Mouse (Mus musculus) hindbrain, embryonic 16.5 days (tissue): ENCODE measurements around the gene Pdpk1. TPM values are rescaled to one million over a fixed set of nuclear protein-coding genes. Genes with fewer than 3 reads are reported as not detected.

Source experiments
- ATAC-seq: fragments of 200-750 bp; cut with Nextera tagmentation; 2 replicates; pipeline ENCODE4 v1.8.0; 2017; ENCODE audit warnings: moderate TSS enrichment, moderate library complexity
- H3K27ac ChIP-seq: fragments of 300-500 bp; sonication (generic); 2 replicates; pipeline ENCODE4 v1.5.1; 2014; ENCODE audit warnings: low read depth, mild to moderate bottlenecking, control low read depth, low read length, moderate library complexity
- H3K27me3 ChIP-seq: fragments of 300-500 bp; sonication (generic); replicated peaks from 2 replicates; pipeline ENCODE4 v1.6.1; 2014; ENCODE audit warnings: low read length; ENCODE audit not compliant: control insufficient read depth, insufficient read depth
- H3K36me3 ChIP-seq: fragments of 300-500 bp; sonication (generic); 2 replicates; pipeline ENCODE4 v1.6.1; 2014; ENCODE audit warnings: mild to moderate bottlenecking, low read length, moderate library complexity, mixed read lengths; ENCODE audit not compliant: control insufficient read depth, insufficient read depth
- H3K4me1 ChIP-seq: fragments of 300-500 bp; sonication (generic); 2 replicates; pipeline ENCODE4 v1.6.1; 2014; ENCODE audit warnings: low read depth, low read length; ENCODE audit not compliant: control insufficient read depth, insufficient read depth
- H3K4me2 ChIP-seq: fragments of 300-500 bp; sonication (generic); 2 replicates; pipeline ENCODE4 v1.6.1; 2014; ENCODE audit warnings: mild to moderate bottlenecking, low read length, control low read depth, moderate library complexity
- H3K4me3 ChIP-seq: fragments of 300-500 bp; sonication (generic); 2 replicates; pipeline ENCODE4 v1.5.1; 2014; ENCODE audit warnings: mild to moderate bottlenecking, low read length, control low read depth, moderate library complexity
- H3K9ac ChIP-seq: fragments of 300-500 bp; sonication (generic); 2 replicates; pipeline ENCODE4 v1.6.1; 2014; ENCODE audit warnings: low read depth, mild to moderate bottlenecking, control low read depth, low read length, moderate library complexity
- H3K9me3 ChIP-seq: fragments of 300-500 bp; sonication (generic); 2 replicates; pipeline ENCODE4 v1.6.1; 2014; ENCODE audit warnings: mild to moderate bottlenecking, low read length, moderate library complexity; ENCODE audit not compliant: control insufficient read depth
- WGBS: fragments of 180-500 bp; shearing (Covaris S2); extraction: QIAGEN DNeasy Blood & Tissue Kit; methylation state at CpG from one replicate; pipeline ENCODE4 v1.1.7; 2014; 5-methylcytosine and 5-hydroxymethylcytosine counted together
- polyA plus RNA-seq: library from polyadenylated mRNA; unstranded; fragments of >200 nt; fragmentation: Nextera tagmentation; extraction: Ambion mirVana; gene quantifications from 2 replicates; pipeline ENCODE4 v1.2.1, GENCODE M21; 2015

The Pdpk1 gene
- polyA plus RNA-seq, 1 experiment from 2014 or later: 63.5 TPM

- Histone ChIP-seq H3K4me3 (no peak overlapping the region), H3K9ac (no peak overlapping the region; the same call in 1 of the 2 replicates), H3K4me2 (no peak overlapping the region), H3K9me3 (no peaks in the 10 kb centered on the region), H3K4me1 (peaks cover 4% of the 10 kb centered on the region; the same call in 1 of the 2 replicates), H3K27me3 (no peaks in the 10 kb centered on the region), H3K36me3 (peaks cover 6% of the 10 kb centered on the region; the same call in 1 of the 2 replicates), H3K27ac (no peak overlapping the region)
- no peak for ATAC-seq
- 90% methylated on average over 9 of the region's 9 CpGs for WGBS
These were observed 5.0 kb upstream of the Pdpk1 start for GRCm38 (mm10) chr17:24155742-24156141.

- H3K27me3 ChIP-seq: no peaks in the 10 kb centered on the region
- no peak overlapping the region for H3K9ac ChIP-seq
- H3K4me3 ChIP-seq: no peak overlapping the region
- peaks cover 6% of the 10 kb centered on the region; the same call in 1 of the 2 replicates for H3K36me3 ChIP-seq
- H3K27ac ChIP-seq: no peak overlapping the region
- H3K4me1 ChIP-seq: peaks cover 4% of the 10 kb centered on the region; the same call in 1 of the 2 replicates
- WGBS: 79% methylated on average over 3 of the region's 3 CpGs
- H3K4me2 ChIP-seq: no peak overlapping the region
- no peak for ATAC-seq
- no peaks in the 10 kb centered on the region for H3K9me3 ChIP-seq
These were observed 3.7 kb upstream of the Pdpk1 start for GRCm38 (mm10) chr17:24154463-24154862.

GRCm38 (mm10) chr17:24151890-24152563 is 1.3 kb upstream of the Pdpk1 start:
- peak; percentile 83 for ATAC-seq
- no peak overlapping the region for H3K27ac ChIP-seq
- H3K9ac ChIP-seq: peak overlapping the region; percentile 56
- peak overlapping the region; percentile 67 for H3K4me2 ChIP-seq
- WGBS: 2% methylated on average over 26 of the region's 26 CpGs
- peak overlapping the region; percentile 31 for H3K4me3 ChIP-seq
- H3K9me3 ChIP-seq: no peaks in the 10 kb centered on the region
- H3K4me1 ChIP-seq: peaks cover 4% of the 10 kb centered on the region; the same call in 1 of the 2 replicates
- no peaks in the 10 kb centered on the region for H3K27me3 ChIP-seq
- H3K36me3 ChIP-seq: peaks cover 2% of the 10 kb centered on the region; the same call in 1 of the 2 replicates

- Histone ChIP-seq H3K4me2 (peak overlapping the region; percentile 67), H3K9me3 (no peaks in the 10 kb centered on the region), H3K27me3 (no peaks in the 10 kb centered on the region), H3K4me1 (peaks cover 4% of the 10 kb centered on the region; the same call in 1 of the 2 replicates), H3K36me3 (peaks cover 2% of the 10 kb centered on the region; the same call in 1 of the 2 replicates), H3K27ac (no peak overlapping the region), H3K4me3 (no peak overlapping the region; the same call in 1 of the 2 replicates), H3K9ac (peak overlapping the region; percentile 56; the same call in 1 of the 2 replicates)
- ATAC-seq: no peak
- 21% methylated on average over 7 of the region's 7 CpGs for WGBS
These were observed 658 bp upstream of the Pdpk1 start for GRCm38 (mm10) chr17:24151382-24151781.

GRCm38 (mm10) chr17:24149421-24149820 is 1.3 kb downstream of the Pdpk1 start:
- Histone ChIP-seq H3K4me1 (peaks cover 4% of the 10 kb centered on the region; the same call in 1 of the 2 replicates), H3K27me3 (no peaks in the 10 kb centered on the region), H3K4me2 (no peak overlapping the region), H3K9me3 (no peaks in the 10 kb centered on the region), H3K36me3 (no peaks in the 10 kb centered on the region), H3K4me3 (no peak overlapping the region), H3K27ac (no peak overlapping the region), H3K9ac (no peak overlapping the region)
- WGBS: 92% methylated on average over 7 of the region's 7 CpGs
- ATAC-seq: no peak

- no peak for ATAC-seq
- H3K27me3 ChIP-seq: no peaks in the 10 kb centered on the region
- H3K4me2 ChIP-seq: no peak overlapping the region
- H3K9ac ChIP-seq: no peak overlapping the region
- H3K9me3 ChIP-seq: no peaks in the 10 kb centered on the region
- no peak overlapping the region for H3K27ac ChIP-seq
- H3K4me1 ChIP-seq: peaks cover 19% of the 10 kb centered on the region
- no peak overlapping the region for H3K4me3 ChIP-seq
- H3K36me3 ChIP-seq: no peaks in the 10 kb centered on the region
- 32% methylated on average over 2 of the region's 2 CpGs for WGBS
These were observed 7.8 kb downstream of the Pdpk1 start for GRCm38 (mm10) chr17:24142897-24143296.

GRCm38 (mm10) chr17:24141425-24141920 is 9.3 kb downstream of the Pdpk1 start:
- H3K9ac ChIP-seq: peak overlapping the region; percentile 94
- H3K27me3 ChIP-seq: no peaks in the 10 kb centered on the region
- peaks cover 25% of the 10 kb centered on the region for H3K4me1 ChIP-seq
- H3K4me2 ChIP-seq: peak overlapping the region; percentile 94
- peak; percentile 98 for ATAC-seq
- no peaks in the 10 kb centered on the region for H3K36me3 ChIP-seq
- H3K4me3 ChIP-seq: peak overlapping the region; percentile 98
- under 1% methylated on average over 40 of the region's 57 CpGs for WGBS
- H3K27ac ChIP-seq: peak overlapping the region; percentile 89
- H3K9me3 ChIP-seq: no peaks in the 10 kb centered on the region

- Histone ChIP-seq H3K9me3 (no peaks in the 10 kb centered on the region), H3K4me3 (peak overlapping the region; percentile 98), H3K27ac (peak overlapping the region; percentile 89), H3K9ac (peak overlapping the region; percentile 94), H3K36me3 (no peaks in the 10 kb centered on the region), H3K4me1 (peaks cover 25% of the 10 kb centered on the region), H3K4me2 (peak overlapping the region; percentile 94), H3K27me3 (no peaks in the 10 kb centered on the region)
- peak; percentile 0; the same call in 1 of the 2 replicates for ATAC-seq
- 0% methylated on average over 30 of the region's 43 CpGs for WGBS
These were observed 9.8 kb downstream of the Pdpk1 start for GRCm38 (mm10) chr17:24140845-24141424.

- Histone ChIP-seq H3K27ac (no peak overlapping the region), H3K4me2 (peak overlapping the region; percentile 94), H3K27me3 (no peaks in the 10 kb centered on the region), H3K4me1 (peaks cover 25% of the 10 kb centered on the region), H3K4me3 (peak overlapping the region; percentile 98), H3K9me3 (no peaks in the 10 kb centered on the region), H3K36me3 (no peaks in the 10 kb centered on the region), H3K9ac (peak overlapping the region; percentile 47; the same call in 1 of the 2 replicates)
- WGBS: 92% methylated on average over 4 of the region's 4 CpGs
- no peak for ATAC-seq
These were observed 10.8 kb downstream of the Pdpk1 start for GRCm38 (mm10) chr17:24139968-24140367.
